Mouse (Mus musculus): Measurements from ENCODE around the gene Rap1a.

DNA sequence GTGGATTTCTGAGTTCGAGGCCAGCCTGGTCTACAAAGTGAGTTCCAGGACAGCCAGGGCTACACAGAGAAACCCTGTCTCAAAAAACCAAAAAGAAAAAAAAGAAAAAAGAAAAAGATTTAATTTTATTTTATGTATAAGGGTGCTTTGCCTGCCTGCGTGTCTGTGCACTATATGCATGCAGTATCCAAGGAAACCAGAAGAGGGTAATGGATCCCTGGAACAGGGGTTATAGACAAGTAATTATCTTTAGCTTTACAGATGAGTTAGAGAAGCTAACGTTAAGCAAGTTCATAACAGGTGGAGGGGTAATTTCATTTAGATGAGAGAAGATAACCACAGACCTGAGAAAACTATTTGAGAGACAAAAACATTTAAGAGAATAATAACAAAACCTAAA is 47.0 kb downstream of the Rap1a start:
- TF ChIP-seq POLR2A (IDR thresholded peaks at IDR 0.05; ENCODE audit: insufficient read length, low read depth) (no peak), POLR2AphosphoS2 (IDR thresholded peaks at IDR 0.05; ENCODE audit: insufficient read length, low read depth) (no peak), E2F4 (IDR thresholded peaks at IDR 0.05; ENCODE audit: insufficient read depth) (no peak), MYOG (IDR thresholded peaks at IDR 0.05; ENCODE audit: control insufficient read depth in 1 of 3, insufficient read depth in 1 of 3, insufficient read length in 2 of 3, low read depth in 2 of 3) (no peak), TCF12 (IDR thresholded peaks at IDR 0.05; ENCODE audit: insufficient read depth, poor library complexity, severe bottlenecking) (no peak), MAX (IDR thresholded peaks at IDR 0.05; ENCODE audit: low read depth) (no peak)
